16 mouse cellular contexts compared by ENCODE assay signal in genomic region chr19:5758878-5759403, GRCm38 (mm10). TPM values are rescaled to one million over a fixed set of nuclear protein-coding genes. Genes with fewer than 3 reads are reported as not detected.
"Had no signal": no experiment of that assay in that cellular context is flagged by ENCODE, and none has a peak within 500 bp of the region (broad histone marks: within the 10 kb centered on the region; RNA-seq: fewer than 3 reads in every experiment).

No protein-coding gene starts in this region.

- H3K27ac ChIP-seq: layer of hippocampus, adult 2 months; limb, embryonic 15.5 days; liver, embryonic 12.5 days; midbrain, embryonic 10.5 days; stomach, postnatal 0 days had no signal

- H3K4me3 ChIP-seq: layer of hippocampus, adult 2 months; limb, embryonic 15.5 days; liver, embryonic 12.5 days; midbrain, embryonic 10.5 days; myocyte had no signal

- H3K4me2 ChIP-seq: limb, embryonic 15.5 days; liver, embryonic 12.5 days; lung, embryonic 14.5 days had no signal

- H3K9ac ChIP-seq: limb, embryonic 15.5 days; liver, embryonic 12.5 days; lung, embryonic 14.5 days had no signal

- H3K9me3 ChIP-seq: limb, embryonic 15.5 days; liver, embryonic 12.5 days; midbrain, embryonic 10.5 days had no signal

- DNase-seq: kidney, postnatal 4 days; lung, embryonic 14.5 days; lung, postnatal 10 days; lung, postnatal 4 days; midbrain, embryonic 14.5 days; thymus, postnatal 4 days had no signal

- ATAC-seq: liver, embryonic 12.5 days had no signal

RNA-seq across cellular contexts. Expression of gene Kcnk7, which starts 54.8 kb away (rescaled TPM):
- total RNA-seq: layer of hippocampus, postnatal 10 days; megakaryocyte, adult 5-6 weeks had no signal
- polyA plus RNA-seq: limb, embryonic 11.5 days; midbrain, embryonic 10.5 days; neural tube, embryonic 11.5 days had no signal
